Mouse (Mus musculus): Measurements from ENCODE around the gene Olfr1101. TPM values are rescaled to one million over a fixed set of nuclear protein-coding genes. Genes with fewer than 3 reads are reported as not detected.

Olfr1101 gene
- not detected in 2 replicates for polyA plus RNA-seq (2015; fragmentation: Nextera tagmentation; extraction: Ambion mirVana)

DNA sequence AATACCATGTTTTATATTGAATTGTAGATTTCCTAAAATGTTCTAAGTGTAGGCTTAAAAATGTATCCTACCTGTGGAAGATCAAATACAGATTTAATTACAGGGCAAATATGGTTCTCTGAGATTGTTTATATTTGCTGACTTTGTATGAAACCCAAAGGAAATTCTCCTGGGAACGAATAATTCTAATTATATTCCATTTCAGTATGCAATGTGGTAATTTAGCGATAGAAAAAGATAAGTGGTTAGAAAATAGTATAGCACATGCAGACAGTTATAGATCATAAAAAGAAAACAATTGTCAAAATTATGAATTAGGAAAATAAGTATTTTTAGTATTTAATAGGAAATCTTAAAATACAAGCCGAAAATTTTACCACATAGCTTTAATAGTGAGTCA is at the start of gene Olfr1101:
Olfr1101 (minus strand) TSS at position 101 of the 400 bp plus-strand sequence.
- Histone ChIP-seq H3K4me2 (ENCODE audit: low read length) (no peak within 1 kb of the TSS), H3K27me3 (replicated peaks; ENCODE audit: control insufficient read depth, insufficient read depth, low read length) (no peaks in the 10 kb centered on the region), H3K9ac (replicated peaks; ENCODE audit: low read depth, low read length) (no peak within 1 kb of the TSS), H3K36me3 (ENCODE audit: control insufficient read depth, insufficient read depth) (no peaks in the 10 kb centered on the region), H3K4me3 (replicated peaks; ENCODE audit: low read length) (no peak within 1 kb of the TSS), H3K9me3 (ENCODE audit: control insufficient read depth, low read length) (no peaks in the 10 kb centered on the region), H3K4me1 (replicated peaks; ENCODE audit: control insufficient read depth, insufficient read depth, low read length) (no peaks in the 10 kb centered on the region), H3K27ac (ENCODE audit: low read length) (no peak within 1 kb of the TSS)
- WGBS: 74% methylated on average over 3 of the region's 3 CpGs
- no peak for ATAC-seq

DNA sequence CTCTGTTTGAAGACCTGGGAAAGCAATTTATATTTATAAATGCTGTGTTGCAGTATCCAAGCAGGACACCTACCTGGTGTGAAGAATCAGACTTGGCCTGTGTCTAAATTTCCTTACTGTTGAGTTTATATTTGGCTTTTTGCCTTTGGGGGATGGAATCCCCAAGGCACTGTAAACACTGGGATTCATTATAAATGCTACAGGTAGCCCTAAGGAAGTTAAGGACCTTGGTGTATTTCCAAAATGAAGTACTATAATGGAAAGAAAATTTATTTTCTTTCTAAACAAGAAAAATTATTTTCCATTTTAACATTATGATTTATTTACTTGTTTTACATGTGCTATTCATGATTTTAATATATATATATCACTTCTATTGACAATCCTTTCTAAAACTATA is 45.4 kb upstream of the Olfr1101 start, which contains the start of gene Olfr1105:
Olfr1105 (minus strand) TSS at position 101 of the 400 bp plus-strand sequence.
- H3K4me1 ChIP-seq (replicated peaks; ENCODE audit: control insufficient read depth, insufficient read depth, low read length): no peaks in the 10 kb centered on the region
- no peak for ATAC-seq
- H3K27ac ChIP-seq (ENCODE audit: low read length): no peak within 1 kb of the TSS
- H3K36me3 ChIP-seq (ENCODE audit: control insufficient read depth, insufficient read depth): no peaks in the 10 kb centered on the region
- H3K9ac ChIP-seq (replicated peaks; ENCODE audit: low read depth, low read length): no peak within 1 kb of the TSS
- H3K4me2 ChIP-seq (ENCODE audit: low read length): no peak within 1 kb of the TSS
- no peak within 1 kb of the TSS for H3K4me3 ChIP-seq (replicated peaks; ENCODE audit: low read length)
- no peaks in the 10 kb centered on the region for H3K9me3 ChIP-seq (ENCODE audit: control insufficient read depth, low read length)
- H3K27me3 ChIP-seq (replicated peaks; ENCODE audit: control insufficient read depth, insufficient read depth, low read length): no peaks in the 10 kb centered on the region

DNA sequence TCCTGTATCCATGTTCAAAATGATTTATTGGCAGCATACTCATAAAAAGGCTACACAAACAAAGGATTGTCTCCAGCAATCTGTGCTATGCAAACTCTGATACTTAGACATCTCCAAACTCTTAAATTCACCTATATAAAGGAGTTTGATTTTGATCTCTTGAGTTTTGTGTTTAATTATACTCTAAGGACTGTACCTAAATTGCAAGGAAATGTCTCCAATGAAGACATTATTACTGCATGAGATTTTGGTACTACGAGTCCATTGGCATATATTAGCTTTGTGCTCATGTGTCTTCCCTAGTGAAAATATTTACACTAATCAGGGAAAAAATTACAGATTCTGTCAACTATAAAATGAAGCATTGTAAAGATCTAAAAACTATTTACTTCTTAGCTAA is 36.0 kb upstream of the Olfr1101 start, which contains the start of gene Olfr1104:
Olfr1104 (minus strand) TSS at position 101 of the 400 bp plus-strand sequence.
- Histone ChIP-seq H3K27me3 (replicated peaks; ENCODE audit: control insufficient read depth, insufficient read depth, low read length) (no peaks in the 10 kb centered on the region), H3K36me3 (ENCODE audit: control insufficient read depth, insufficient read depth) (no peaks in the 10 kb centered on the region), H3K9me3 (ENCODE audit: control insufficient read depth, low read length) (no peaks in the 10 kb centered on the region), H3K4me2 (ENCODE audit: low read length) (no peak within 1 kb of the TSS), H3K9ac (replicated peaks; ENCODE audit: low read depth, low read length) (no peak within 1 kb of the TSS), H3K4me3 (replicated peaks; ENCODE audit: low read length) (no peak within 1 kb of the TSS), H3K4me1 (replicated peaks; ENCODE audit: control insufficient read depth, insufficient read depth, low read length) (no peaks in the 10 kb centered on the region), H3K27ac (ENCODE audit: low read length) (no peak within 1 kb of the TSS)
- WGBS: 85% methylated on average over 1 of the region's 1 CpGs
- no peak for ATAC-seq

DNA sequence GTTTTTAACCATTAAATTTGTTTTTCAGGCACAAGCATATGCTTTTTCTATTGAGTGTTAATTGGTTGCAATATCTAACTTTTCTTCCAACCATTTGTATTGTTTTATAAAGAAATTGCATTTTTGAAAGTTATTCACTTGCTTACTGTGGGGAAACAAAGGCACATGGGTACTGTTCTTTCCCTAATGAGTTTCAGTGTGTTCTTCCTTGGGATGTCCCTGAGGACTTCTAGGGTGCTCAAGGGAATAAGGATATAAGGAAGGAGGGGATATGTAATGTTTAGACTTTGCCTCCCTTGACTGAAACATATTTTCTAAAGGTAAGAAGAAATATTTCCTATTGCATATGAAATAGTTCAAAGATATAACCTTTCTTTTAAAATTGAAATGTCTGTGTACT is 7.1 kb upstream of the Olfr1101 start, which contains the start of gene Olfr1102:
Olfr1102 (plus strand) TSS at position 301 of the 400 bp plus-strand sequence.
- no peak within 1 kb of the TSS for H3K4me3 ChIP-seq (replicated peaks; ENCODE audit: low read length)
- no peaks in the 10 kb centered on the region for H3K36me3 ChIP-seq (ENCODE audit: control insufficient read depth, insufficient read depth)
- H3K4me2 ChIP-seq (ENCODE audit: low read length): no peak within 1 kb of the TSS
- H3K9me3 ChIP-seq (ENCODE audit: control insufficient read depth, low read length): no peaks in the 10 kb centered on the region
- H3K9ac ChIP-seq (replicated peaks; ENCODE audit: low read depth, low read length): no peak within 1 kb of the TSS
- no peak within 1 kb of the TSS for H3K27ac ChIP-seq (ENCODE audit: low read length)
- H3K4me1 ChIP-seq (replicated peaks; ENCODE audit: control insufficient read depth, insufficient read depth, low read length): no peaks in the 10 kb centered on the region
- no peaks in the 10 kb centered on the region for H3K27me3 ChIP-seq (replicated peaks; ENCODE audit: control insufficient read depth, insufficient read depth, low read length)
- no peak for ATAC-seq

DNA sequence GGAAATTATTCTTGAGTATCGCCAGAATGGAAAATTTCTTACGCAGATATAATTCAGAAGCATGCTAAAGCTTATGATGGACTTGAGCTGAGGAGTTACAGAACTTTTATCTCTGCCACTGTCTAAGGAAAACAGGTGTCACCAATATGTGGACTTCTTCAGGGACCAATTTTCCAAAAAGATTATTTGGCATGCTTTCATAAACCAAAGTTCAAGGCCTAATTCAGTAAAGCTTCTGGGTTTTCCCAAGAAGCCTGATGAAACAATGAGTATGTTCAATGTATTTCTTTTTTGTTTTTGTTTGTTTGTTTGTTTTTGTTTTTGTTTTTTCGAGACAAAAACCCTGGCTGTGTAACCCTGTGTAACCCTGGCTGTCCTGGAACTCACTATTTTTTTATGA is 11.2 kb downstream of the Olfr1101 start, which contains the start of gene Olfr1100:
Olfr1100 (minus strand) TSS at position 101 of the 400 bp plus-strand sequence.
- Histone ChIP-seq H3K4me3 (replicated peaks; ENCODE audit: low read length) (no peak within 1 kb of the TSS), H3K4me1 (replicated peaks; ENCODE audit: control insufficient read depth, insufficient read depth, low read length) (no peaks in the 10 kb centered on the region), H3K36me3 (ENCODE audit: control insufficient read depth, insufficient read depth) (no peaks in the 10 kb centered on the region), H3K9me3 (ENCODE audit: control insufficient read depth, low read length) (no peaks in the 10 kb centered on the region), H3K27ac (ENCODE audit: low read length) (no peak within 1 kb of the TSS), H3K4me2 (ENCODE audit: low read length) (no peak within 1 kb of the TSS), H3K9ac (replicated peaks; ENCODE audit: low read depth, low read length) (no peak within 1 kb of the TSS), H3K27me3 (replicated peaks; ENCODE audit: control insufficient read depth, insufficient read depth, low read length) (no peaks in the 10 kb centered on the region)
- 80% methylated on average over 3 of the region's 3 CpGs for WGBS
- no peak for ATAC-seq

DNA sequence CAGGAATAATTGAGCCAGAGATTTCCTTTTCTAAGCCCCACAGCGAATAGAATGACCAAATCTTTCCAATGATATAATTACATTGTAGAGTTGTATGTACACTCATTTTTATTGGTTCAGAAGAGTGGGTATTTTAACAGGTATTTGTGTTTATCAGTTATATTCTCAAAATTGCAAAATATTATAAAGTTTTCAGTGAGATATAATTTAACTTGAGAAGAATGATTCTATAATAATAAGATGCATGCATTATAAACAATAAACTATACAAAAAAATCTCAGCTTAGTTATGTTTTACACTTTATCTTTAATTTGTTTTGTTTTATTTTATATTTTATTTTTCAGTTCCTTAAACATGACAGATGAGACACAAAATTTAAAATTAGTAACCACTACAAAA is 30.4 kb downstream of the Olfr1101 start, which contains the start of gene Olfr1099:
Olfr1099 (minus strand) TSS at position 101 of the 400 bp plus-strand sequence.
- H3K4me2 ChIP-seq (ENCODE audit: low read length): no peak within 1 kb of the TSS
- no peaks in the 10 kb centered on the region for H3K9me3 ChIP-seq (ENCODE audit: control insufficient read depth, low read length)
- ATAC-seq: no peak
- no peak within 1 kb of the TSS for H3K4me3 ChIP-seq (replicated peaks; ENCODE audit: low read length)
- WGBS: 67% methylated on average over 1 of the region's 1 CpGs
- no peak within 1 kb of the TSS for H3K9ac ChIP-seq (replicated peaks; ENCODE audit: low read depth, low read length)
- H3K4me1 ChIP-seq (replicated peaks; ENCODE audit: control insufficient read depth, insufficient read depth, low read length): no peaks in the 10 kb centered on the region
- no peak within 1 kb of the TSS for H3K27ac ChIP-seq (ENCODE audit: low read length)
- no peaks in the 10 kb centered on the region for H3K27me3 ChIP-seq (replicated peaks; ENCODE audit: control insufficient read depth, insufficient read depth, low read length)
- no peaks in the 10 kb centered on the region for H3K36me3 ChIP-seq (ENCODE audit: control insufficient read depth, insufficient read depth)

Other genes with a start within 250 kb of the Olfr1101 start
- not detected in 2 replicates for gene Olfr1090, start 232.2 kb downstream of the Olfr1101 start, polyA plus RNA-seq (2015; fragmentation: Nextera tagmentation; extraction: Ambion mirVana)
- not detected in 2 replicates for gene Olfr1093, start 208.7 kb downstream of the Olfr1101 start, polyA plus RNA-seq (2015; fragmentation: Nextera tagmentation; extraction: Ambion mirVana)
- not detected in 2 replicates for gene Olfr141, start 181.2 kb downstream of the Olfr1101 start, polyA plus RNA-seq (2015; fragmentation: Nextera tagmentation; extraction: Ambion mirVana)
- not detected in 2 replicates for gene Olfr1094, start 166.6 kb downstream of the Olfr1101 start, polyA plus RNA-seq (2015; fragmentation: Nextera tagmentation; extraction: Ambion mirVana)
- gene Olfr1095, start 139.5 kb downstream of the Olfr1101 start, polyA plus RNA-seq (2015; fragmentation: Nextera tagmentation; extraction: Ambion mirVana): not detected in 2 replicates
- not detected in 2 replicates for gene Gm13723, start 116.4 kb downstream of the Olfr1101 start, polyA plus RNA-seq (2015; fragmentation: Nextera tagmentation; extraction: Ambion mirVana)
- gene Olfr1097, start 99.0 kb downstream of the Olfr1101 start, polyA plus RNA-seq (2015; fragmentation: Nextera tagmentation; extraction: Ambion mirVana): not detected in 2 replicates
- gene Olfr1098, start 66.7 kb downstream of the Olfr1101 start, polyA plus RNA-seq (2015; fragmentation: Nextera tagmentation; extraction: Ambion mirVana): not detected in 2 replicates
- not detected in 2 replicates for gene Olfr1099, start 30.5 kb downstream of the Olfr1101 start, polyA plus RNA-seq (2015; fragmentation: Nextera tagmentation; extraction: Ambion mirVana)
- gene Olfr1100, start 11.3 kb downstream of the Olfr1101 start, polyA plus RNA-seq (2015; fragmentation: Nextera tagmentation; extraction: Ambion mirVana): not detected in 2 replicates
- not detected in 2 replicates for gene Olfr1102, start 7.2 kb upstream of the Olfr1101 start, polyA plus RNA-seq (2015; fragmentation: Nextera tagmentation; extraction: Ambion mirVana)
- gene Olfr1104, start 35.9 kb upstream of the Olfr1101 start, polyA plus RNA-seq (2015; fragmentation: Nextera tagmentation; extraction: Ambion mirVana): not detected in 2 replicates
- not detected in 2 replicates for gene Olfr1105, start 45.3 kb upstream of the Olfr1101 start, polyA plus RNA-seq (2015; fragmentation: Nextera tagmentation; extraction: Ambion mirVana)
- not detected in 2 replicates for gene Olfr1106, start 61.1 kb upstream of the Olfr1101 start, polyA plus RNA-seq (2015; fragmentation: Nextera tagmentation; extraction: Ambion mirVana)
- not detected in 2 replicates for gene Olfr1107, start 84.6 kb upstream of the Olfr1101 start, polyA plus RNA-seq (2015; fragmentation: Nextera tagmentation; extraction: Ambion mirVana)
- not detected in 2 replicates for gene Olfr1109, start 104.8 kb upstream of the Olfr1101 start, polyA plus RNA-seq (2015; fragmentation: Nextera tagmentation; extraction: Ambion mirVana)
- not detected in 2 replicates for gene Olfr259, start 123.3 kb upstream of the Olfr1101 start, polyA plus RNA-seq (2015; fragmentation: Nextera tagmentation; extraction: Ambion mirVana)
- gene Olfr1110, start 149.1 kb upstream of the Olfr1101 start, polyA plus RNA-seq (2015; fragmentation: Nextera tagmentation; extraction: Ambion mirVana): not detected in 2 replicates
- not detected in 2 replicates for gene Olfr1111, start 161.4 kb upstream of the Olfr1101 start, polyA plus RNA-seq (2015; fragmentation: Nextera tagmentation; extraction: Ambion mirVana)
- not detected in 2 replicates for gene Olfr1112, start 196.6 kb upstream of the Olfr1101 start, polyA plus RNA-seq (2015; fragmentation: Nextera tagmentation; extraction: Ambion mirVana)
- not detected in 2 replicates for gene Olfr1113, start 217.7 kb upstream of the Olfr1101 start, polyA plus RNA-seq (2015; fragmentation: Nextera tagmentation; extraction: Ambion mirVana)